Mouse (Mus musculus) bone marrow macrophage, adult 2 months (primary cell): ENCODE data around the gene Actn1.

Experiments used
- CTCF ChIP-seq: IDR thresholded peaks from 2 replicates; pipeline ENCODE4 v1.5.1; 2012; ENCODE audit warnings: low read depth, mild to moderate bottlenecking, low read length, moderate library complexity
- POLR2A ChIP-seq: IDR thresholded peaks from 2 replicates; pipeline ENCODE4 v1.6.1; 2012; ENCODE audit warnings: mild to moderate bottlenecking, low read depth, low read length, borderline replicate concordance

DNA sequence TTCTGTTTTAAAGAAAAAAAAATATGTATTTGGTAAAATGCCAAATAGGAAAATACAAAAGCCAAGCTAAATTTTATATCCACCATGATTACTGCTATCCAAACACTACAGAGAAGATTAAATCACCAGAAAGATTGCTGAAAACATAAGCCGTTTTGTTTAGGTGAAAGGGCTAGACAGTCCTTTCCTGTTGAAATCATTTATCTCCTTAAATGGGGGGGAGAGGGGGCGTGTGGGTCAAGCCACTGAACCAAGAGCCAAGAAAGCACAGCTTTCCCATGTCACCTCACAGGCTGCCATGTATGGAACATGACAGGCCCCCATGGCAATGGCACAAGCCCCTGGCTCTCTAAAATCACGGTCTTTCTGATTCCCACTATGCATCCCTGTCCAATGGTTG is 21.6 kb downstream of the Actn1 start:
- TF ChIP-seq CTCF = no peak
- no peak for TF ChIP-seq POLR2A
